Mouse (Mus musculus): ENCODE data around the gene Mrpl42. TPM values are rescaled to one million over a fixed set of nuclear protein-coding genes. Genes with fewer than 3 reads are reported as not detected.
"Not testable (repeated sequence)": the region's sequence is repeated elsewhere in the genome, so short reads cannot be mapped to it uniquely, and the experiment has no call there.

Mrpl42 gene
- polyA plus RNA-seq (2015; fragmentation: Nextera tagmentation; extraction: Ambion mirVana), result 221 and 233 TPM in 2 replicates

- WGBS, result under 1% methylated on average over 35 of the region's 35 CpGs
- Histone ChIP-seq H3K4me2 (replicated peaks; ENCODE audit: low read depth) (peak within 1 kb of the TSS; percentile 59), H3K4me3 (ENCODE audit: low read depth, low read length) (peak within 1 kb of the TSS; percentile 63), H3K27ac (ENCODE audit: low read depth, low read length) (peak within 1 kb of the TSS; percentile 60), H3K4me1 (replicated peaks; ENCODE audit: control insufficient read depth, insufficient read depth, low read length) (no peaks in the 10 kb centered on the region; the same call in 1 of the 2 replicates), H3K27me3 (replicated peaks; ENCODE audit: control insufficient read depth, insufficient read depth, low read length) (no peaks in the 10 kb centered on the region), H3K9ac (ENCODE audit: low read depth, low read length) (peak within 1 kb of the TSS; percentile 48), H3K9me3 (ENCODE audit: control insufficient read depth) (no peaks in the 10 kb centered on the region), H3K36me3 (ENCODE audit: control insufficient read depth, insufficient read depth) (peaks cover 8% of the 10 kb centered on the region; the same call in 1 of the 2 replicates)
- peak; percentile 87 for ATAC-seq
- no peak for TF ChIP-seq CTCF (IDR thresholded peaks at IDR 0.05; ENCODE audit: low read depth)
Observed at GRCm38 (mm10) chr10:95501463-95502081, at the start of gene Mrpl42. Mrpl42 (minus strand) TSS chr10:95501940.

DNA sequence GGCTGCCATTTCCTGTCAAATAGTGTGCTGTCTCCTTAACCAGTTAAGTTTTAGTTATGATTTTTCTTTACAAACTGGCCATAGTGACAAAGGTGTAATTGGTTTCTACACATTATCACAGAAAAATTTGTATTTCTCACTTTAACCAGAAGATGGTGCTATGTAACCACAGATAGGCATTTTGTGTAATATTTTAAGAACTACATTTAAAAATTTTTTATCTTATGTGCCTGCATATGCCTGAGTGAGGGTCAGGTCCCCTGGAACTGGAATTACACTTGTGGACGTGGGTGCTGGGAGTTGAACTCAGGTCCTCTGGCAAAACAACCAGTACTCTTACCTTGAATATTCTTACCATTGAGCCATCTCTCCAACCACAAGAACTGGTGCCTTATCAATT lies 48.8 kb upstream of the Mrpl42 start:
- no peak for ATAC-seq
- 69% methylated on average over 1 of the region's 1 CpGs for WGBS
- H3K36me3 ChIP-seq (ENCODE audit: control insufficient read depth, insufficient read depth), result peaks cover 54% of the 10 kb centered on the region

DNA sequence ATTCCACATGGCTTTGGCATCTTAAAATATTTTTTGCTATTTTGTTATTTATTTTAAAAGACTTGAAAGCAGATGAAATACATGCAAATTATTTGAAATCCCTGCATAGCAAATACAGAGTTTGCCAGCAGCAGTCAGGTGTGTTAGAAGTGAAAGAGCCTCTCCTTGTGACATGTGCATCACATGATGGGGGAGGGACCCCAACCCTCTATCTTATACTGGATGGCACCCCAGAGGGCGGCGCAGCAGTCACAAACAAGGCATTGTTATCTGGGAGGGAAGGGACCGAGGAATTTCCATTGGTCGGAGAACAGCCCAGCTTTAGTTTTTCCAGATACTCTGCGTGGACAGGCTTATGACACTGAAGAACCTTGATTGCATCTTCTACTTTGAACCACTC lies 47.3 kb upstream of the Mrpl42 start:
- H3K36me3 ChIP-seq (ENCODE audit: control insufficient read depth, insufficient read depth), result peaks cover 60% of the 10 kb centered on the region
- H3K27me3 ChIP-seq (replicated peaks; ENCODE audit: control insufficient read depth, insufficient read depth, low read length); H3K9ac ChIP-seq (ENCODE audit: low read depth, low read length); H3K4me3 ChIP-seq (ENCODE audit: low read depth, low read length); H3K27ac ChIP-seq (ENCODE audit: low read depth, low read length); H3K4me1 ChIP-seq (replicated peaks; ENCODE audit: control insufficient read depth, insufficient read depth, low read length); H3K4me2 ChIP-seq (replicated peaks; ENCODE audit: low read depth); ATAC-seq; H3K9me3 ChIP-seq (ENCODE audit: control insufficient read depth): not testable (repeated sequence)
- 60% methylated on average over 5 of the region's 5 CpGs for WGBS

More for the DNA sequence above, 48.8 kb upstream of the Mrpl42 start:
- Histone ChIP-seq H3K27ac (ENCODE audit: low read depth, low read length) (no peak overlapping the region), H3K9me3 (ENCODE audit: control insufficient read depth) (no peaks in the 10 kb centered on the region), H3K4me2 (replicated peaks; ENCODE audit: low read depth) (no peak overlapping the region), H3K4me1 (replicated peaks; ENCODE audit: control insufficient read depth, insufficient read depth, low read length) (no peaks in the 10 kb centered on the region), H3K9ac (ENCODE audit: low read depth, low read length) (no peak overlapping the region), H3K27me3 (replicated peaks; ENCODE audit: control insufficient read depth, insufficient read depth, low read length) (no peaks in the 10 kb centered on the region), H3K4me3 (ENCODE audit: low read depth, low read length) (no peak overlapping the region)
- TF ChIP-seq CTCF (IDR thresholded peaks at IDR 0.05; ENCODE audit: low read depth), result peak; percentile 68

GRCm38 (mm10) chr10:95548154-95548826 lies 46.5 kb upstream of the Mrpl42 start:
- Histone ChIP-seq H3K36me3 (ENCODE audit: control insufficient read depth, insufficient read depth) (peaks cover 60% of the 10 kb centered on the region), H3K4me1 (replicated peaks; ENCODE audit: control insufficient read depth, insufficient read depth, low read length) (no peaks in the 10 kb centered on the region), H3K27me3 (replicated peaks; ENCODE audit: control insufficient read depth, insufficient read depth, low read length) (no peaks in the 10 kb centered on the region), H3K9me3 (ENCODE audit: control insufficient read depth) (no peaks in the 10 kb centered on the region), H3K4me2 (replicated peaks; ENCODE audit: low read depth) (no peak overlapping the region), H3K9ac (ENCODE audit: low read depth, low read length) (no peak overlapping the region), H3K27ac (ENCODE audit: low read depth, low read length) (no peak overlapping the region), H3K4me3 (ENCODE audit: low read depth, low read length) (no peak overlapping the region)
- WGBS, result 78% methylated on average over 11 of the region's 11 CpGs
- no peak for TF ChIP-seq CTCF (IDR thresholded peaks at IDR 0.05; ENCODE audit: low read depth)
- ATAC-seq, result no peak

GRCm38 (mm10) chr10:95546178-95546577 lies 44.4 kb upstream of the Mrpl42 start:
- no peak overlapping the region for H3K4me2 ChIP-seq (replicated peaks; ENCODE audit: low read depth)
- no peaks in the 10 kb centered on the region for H3K4me1 ChIP-seq (replicated peaks; ENCODE audit: control insufficient read depth, insufficient read depth, low read length)
- H3K9me3 ChIP-seq (ENCODE audit: control insufficient read depth), result no peaks in the 10 kb centered on the region
- H3K4me3 ChIP-seq (ENCODE audit: low read depth, low read length), result no peak overlapping the region
- no peak overlapping the region for H3K27ac ChIP-seq (ENCODE audit: low read depth, low read length)
- no peak for TF ChIP-seq CTCF (IDR thresholded peaks at IDR 0.05; ENCODE audit: low read depth)
- 81% methylated on average over 2 of the region's 2 CpGs for WGBS
- peaks cover 48% of the 10 kb centered on the region for H3K36me3 ChIP-seq (ENCODE audit: control insufficient read depth, insufficient read depth)
- H3K27me3 ChIP-seq (replicated peaks; ENCODE audit: control insufficient read depth, insufficient read depth, low read length), result no peaks in the 10 kb centered on the region
- no peak for ATAC-seq
- no peak overlapping the region for H3K9ac ChIP-seq (ENCODE audit: low read depth, low read length)

GRCm38 (mm10) chr10:95545051-95545450 lies 43.3 kb upstream of the Mrpl42 start:
- no peak for TF ChIP-seq CTCF (IDR thresholded peaks at IDR 0.05; ENCODE audit: low read depth)
- 0 out of 2 replicates have a peak, but pooled peaks cover under 1% of the 10 kb centered on the region for H3K4me1 ChIP-seq (replicated peaks; ENCODE audit: control insufficient read depth, insufficient read depth, low read length)
- H3K36me3 ChIP-seq (ENCODE audit: control insufficient read depth, insufficient read depth), result peaks cover 38% of the 10 kb centered on the region
- no peak overlapping the region for H3K27ac ChIP-seq (ENCODE audit: low read depth, low read length)
- H3K4me2 ChIP-seq (replicated peaks; ENCODE audit: low read depth), result no peak overlapping the region
- H3K27me3 ChIP-seq (replicated peaks; ENCODE audit: control insufficient read depth, insufficient read depth, low read length), result no peaks in the 10 kb centered on the region
- ATAC-seq, result no peak
- WGBS, result 73% methylated on average over 4 of the region's 4 CpGs
- no peak overlapping the region for H3K9ac ChIP-seq (ENCODE audit: low read depth, low read length)
- no peaks in the 10 kb centered on the region for H3K9me3 ChIP-seq (ENCODE audit: control insufficient read depth)
- H3K4me3 ChIP-seq (ENCODE audit: low read depth, low read length), result no peak overlapping the region

All from intestine, postnatal 0 days (tissue).